Mouse (Mus musculus) stomach, embryonic 14.5 days (tissue): ENCODE results near the gene Ttc17. TPM values are rescaled to one million over a fixed set of nuclear protein-coding genes. Genes with fewer than 3 reads are reported as not detected.

ENCODE experiments used
- ATAC-seq: fragments of 200-750 bp; cut with Nextera tagmentation; 2 replicates; pipeline ENCODE4 v1.8.0; 2017; ENCODE audit warnings: low read depth, moderate TSS enrichment; ENCODE audit not compliant: insufficient number of reproducible peaks, insufficient read depth, low FRiP score
- H3K27ac ChIP-seq: fragments of 300-500 bp; sonication (generic); 2 replicates; pipeline ENCODE4 v1.5.1; 2014; ENCODE audit warnings: mild to moderate bottlenecking, low read length, moderate library complexity, mixed read lengths
- H3K27me3 ChIP-seq: fragments of 300-500 bp; sonication (generic); 2 replicates; pipeline ENCODE4 v1.6.1; 2014; ENCODE audit warnings: low read length, control low read depth, mixed read lengths; ENCODE audit not compliant: control insufficient read depth, insufficient read depth
- H3K36me3 ChIP-seq: fragments of 300-500 bp; sonication (generic); 2 replicates; pipeline ENCODE4 v1.6.1; 2014; ENCODE audit warnings: mild to moderate bottlenecking, control low read depth, low read length, moderate library complexity, mixed read lengths; ENCODE audit not compliant: control insufficient read depth, insufficient read depth
- H3K4me1 ChIP-seq: fragments of 300-500 bp; sonication (generic); 2 replicates; pipeline ENCODE4 v1.6.1; 2014; ENCODE audit warnings: low read length, control low read depth, mixed read lengths; ENCODE audit not compliant: control insufficient read depth, insufficient read depth
- H3K4me2 ChIP-seq: fragments of 300-500 bp; sonication (generic); replicated peaks from 2 replicates; pipeline ENCODE4 v1.6.1; 2014; ENCODE audit warnings: low read depth, low read length, control low read depth
- H3K4me3 ChIP-seq: fragments of 300-500 bp; sonication (generic); 2 replicates; pipeline ENCODE4 v1.5.1; 2014; ENCODE audit warnings: low read depth, low read length, control low read depth
- H3K9ac ChIP-seq: fragments of 300-500 bp; sonication (generic); replicated peaks from 2 replicates; pipeline ENCODE4 v1.6.1; 2014; ENCODE audit warnings: low read depth, mild to moderate bottlenecking, control low read depth, low read length, moderate library complexity, mixed read lengths
- H3K9me3 ChIP-seq: fragments of 300-500 bp; sonication (generic); 2 replicates; pipeline ENCODE4 v1.6.1; 2016; ENCODE audit warnings: low read depth, low read length, control low read depth; ENCODE audit not compliant: control insufficient read depth
- WGBS: fragments of 180-500 bp; shearing (Covaris S2); extraction: QIAGEN DNeasy Blood & Tissue Kit; methylation state at CpG from one replicate; pipeline ENCODE4 v1.1.7; 2014; 5-methylcytosine and 5-hydroxymethylcytosine counted together
- polyA plus RNA-seq: library from polyadenylated mRNA; unstranded; fragments of >200 nt; fragmentation: Nextera tagmentation; extraction: Ambion mirVana; gene quantifications from 2 replicates; pipeline ENCODE4 v1.2.1, GENCODE M21; 2014

Gene Ttc17
- polyA plus RNA-seq, 1 experiment from 2014 or later, result 18.8 TPM

DNA sequence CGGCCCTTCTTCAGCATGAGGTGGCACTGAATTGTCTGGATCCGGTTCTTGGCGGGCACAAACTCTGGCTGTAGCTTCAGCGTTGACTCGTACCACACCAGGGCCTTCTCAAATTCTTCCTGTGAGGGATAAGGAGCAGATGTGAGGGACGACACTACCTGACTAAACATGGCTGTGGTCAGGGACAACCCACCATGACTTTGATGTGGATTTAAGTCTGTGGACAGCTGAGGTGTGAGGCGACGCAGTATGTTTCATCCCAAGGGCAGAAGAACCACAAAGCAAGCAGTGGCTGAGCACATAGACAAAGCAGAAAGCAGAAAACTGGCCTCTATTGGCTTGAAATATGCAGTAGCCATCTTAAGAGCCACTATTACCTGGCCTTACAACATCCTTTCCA, 104.7 kb downstream of the Ttc17 start:
- Histone ChIP-seq H3K27me3 (no peaks in the 10 kb centered on the region), H3K9me3 (peaks cover 5% of the 10 kb centered on the region), H3K9ac (no peak overlapping the region), H3K27ac (no peak overlapping the region), H3K36me3 (peaks cover 12% of the 10 kb centered on the region; the same call in 1 of the 2 replicates), H3K4me2 (no peak overlapping the region), H3K4me1 (no peaks in the 10 kb centered on the region), H3K4me3 (no peak overlapping the region)
- ATAC-seq, result no peak
- WGBS, result 91% methylated on average over 8 of the region's 8 CpGs

GRCm38 (mm10) chr2:94297467-94297866, 109.0 kb downstream of the Ttc17 start:
- Histone ChIP-seq H3K4me2 (no peak overlapping the region), H3K4me3 (no peak overlapping the region), H3K4me1 (no peaks in the 10 kb centered on the region), H3K9me3 (peaks cover 5% of the 10 kb centered on the region), H3K36me3 (peaks cover 12% of the 10 kb centered on the region; the same call in 1 of the 2 replicates), H3K27ac (no peak overlapping the region), H3K27me3 (no peaks in the 10 kb centered on the region), H3K9ac (no peak overlapping the region)
- 63% methylated on average over 3 of the region's 3 CpGs for WGBS
- no peak for ATAC-seq

DNA sequence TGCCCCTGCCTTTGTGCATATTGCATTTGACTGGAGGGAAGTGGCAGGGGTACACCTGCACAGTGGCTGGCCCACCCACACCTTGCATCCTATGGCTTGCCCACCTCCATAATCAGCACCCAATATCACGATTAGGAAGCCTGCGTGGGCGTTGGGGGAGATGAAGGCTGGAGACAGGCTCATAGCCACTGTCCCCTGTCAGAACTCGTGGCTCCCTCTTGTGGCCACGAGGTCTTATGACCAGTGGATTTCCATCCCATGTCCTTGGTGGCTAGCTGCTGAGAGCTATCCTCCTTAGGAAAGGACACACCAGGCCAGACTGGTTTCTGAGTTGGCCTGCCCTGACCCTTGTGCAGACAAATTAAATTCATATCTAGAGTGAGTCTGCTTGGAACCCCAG, 116.0 kb downstream of the Ttc17 start:
- Histone ChIP-seq H3K4me1 (peaks cover 11% of the 10 kb centered on the region), H3K4me2 (no peak overlapping the region), H3K9ac (no peak overlapping the region), H3K9me3 (no peaks in the 10 kb centered on the region), H3K27me3 (no peaks in the 10 kb centered on the region), H3K27ac (no peak overlapping the region), H3K36me3 (no peaks in the 10 kb centered on the region), H3K4me3 (no peak overlapping the region)
- WGBS, result 2% methylated on average over 5 of the region's 5 CpGs
- ATAC-seq, result no peak

DNA sequence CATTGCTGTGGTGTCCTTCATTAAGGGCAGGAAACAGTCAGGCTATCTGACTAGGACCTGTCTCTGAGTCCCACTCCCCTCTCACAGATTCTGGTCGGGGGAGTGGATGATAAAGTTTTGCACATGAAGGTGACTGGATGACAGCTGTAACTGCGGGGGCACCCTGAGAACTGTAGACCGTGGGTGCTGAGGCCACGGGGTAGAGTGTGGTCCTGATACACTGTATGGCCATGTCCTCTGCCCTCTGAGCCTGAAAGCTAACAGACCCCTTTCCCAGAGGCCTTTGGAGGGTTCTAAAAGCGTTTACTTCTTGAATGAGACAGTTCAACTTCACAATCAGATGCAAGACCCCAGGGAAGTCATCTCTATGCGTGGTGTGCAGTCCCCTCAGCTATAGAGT, 116.8 kb downstream of the Ttc17 start:
- no peaks in the 10 kb centered on the region for H3K9me3 ChIP-seq
- H3K27me3 ChIP-seq, result no peaks in the 10 kb centered on the region
- no peak for ATAC-seq
- WGBS, result 64% methylated on average over 6 of the region's 6 CpGs
- H3K4me3 ChIP-seq, result no peak overlapping the region
- H3K4me1 ChIP-seq, result peaks cover 11% of the 10 kb centered on the region
- H3K4me2 ChIP-seq, result no peak overlapping the region
- H3K27ac ChIP-seq, result no peak overlapping the region
- no peaks in the 10 kb centered on the region for H3K36me3 ChIP-seq
- H3K9ac ChIP-seq, result no peak overlapping the region

DNA sequence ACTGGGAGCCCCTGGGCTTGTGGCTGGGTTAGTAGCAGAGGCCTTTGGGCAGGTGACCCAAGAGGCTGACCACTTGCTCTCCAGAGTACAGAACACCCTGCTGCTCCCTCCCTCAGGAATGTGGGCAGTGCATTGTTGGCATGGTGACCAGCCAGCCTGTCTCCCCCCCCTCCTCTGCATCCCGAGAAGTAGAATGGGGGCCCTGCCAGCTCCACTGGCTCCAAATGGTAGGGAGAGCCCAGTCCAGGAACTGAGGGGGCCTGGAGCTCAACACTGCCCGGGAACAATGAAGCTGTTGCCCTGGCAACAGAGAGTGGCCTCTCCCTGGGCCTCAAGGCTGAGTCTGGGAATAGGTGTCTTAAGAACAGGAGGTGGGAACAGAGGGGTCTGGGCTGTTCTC, 117.3 kb downstream of the Ttc17 start:
- no peak overlapping the region for H3K9ac ChIP-seq
- no peaks in the 10 kb centered on the region for H3K36me3 ChIP-seq
- WGBS, result 6% methylated on average over 2 of the region's 2 CpGs
- no peak overlapping the region for H3K27ac ChIP-seq
- H3K4me1 ChIP-seq, result peaks cover 11% of the 10 kb centered on the region
- no peaks in the 10 kb centered on the region for H3K27me3 ChIP-seq
- H3K4me3 ChIP-seq, result no peak overlapping the region
- H3K4me2 ChIP-seq, result no peak overlapping the region
- H3K9me3 ChIP-seq, result no peaks in the 10 kb centered on the region
- peak; percentile 60 for ATAC-seq

DNA sequence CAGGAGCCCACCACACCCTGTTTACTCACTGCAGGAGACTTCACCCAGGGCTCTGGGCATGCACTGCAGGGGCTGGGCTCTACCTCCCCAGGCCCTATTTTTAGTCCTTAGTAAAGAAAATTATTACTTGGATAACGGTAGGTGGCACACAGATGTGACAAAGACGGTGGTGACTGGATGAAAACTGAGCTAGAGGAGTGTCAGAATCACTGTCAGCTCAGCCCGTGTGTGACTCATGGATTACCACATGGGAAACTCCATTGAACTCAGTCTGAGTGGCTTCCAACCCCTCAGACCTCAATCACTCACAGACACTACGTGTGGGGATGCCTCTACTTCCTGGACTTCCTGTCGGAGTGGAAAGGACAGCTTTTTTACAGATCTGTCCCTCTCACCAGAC, 118.4 kb downstream of the Ttc17 start:
- H3K36me3 ChIP-seq, result no peaks in the 10 kb centered on the region
- H3K27me3 ChIP-seq, result no peaks in the 10 kb centered on the region
- no peak for ATAC-seq
- no peak overlapping the region for H3K9ac ChIP-seq
- H3K9me3 ChIP-seq, result no peaks in the 10 kb centered on the region
- WGBS, result 45% methylated on average over 5 of the region's 5 CpGs
- no peak overlapping the region for H3K4me2 ChIP-seq
- no peak overlapping the region for H3K27ac ChIP-seq
- no peak overlapping the region for H3K4me3 ChIP-seq
- H3K4me1 ChIP-seq, result peaks cover 11% of the 10 kb centered on the region

DNA sequence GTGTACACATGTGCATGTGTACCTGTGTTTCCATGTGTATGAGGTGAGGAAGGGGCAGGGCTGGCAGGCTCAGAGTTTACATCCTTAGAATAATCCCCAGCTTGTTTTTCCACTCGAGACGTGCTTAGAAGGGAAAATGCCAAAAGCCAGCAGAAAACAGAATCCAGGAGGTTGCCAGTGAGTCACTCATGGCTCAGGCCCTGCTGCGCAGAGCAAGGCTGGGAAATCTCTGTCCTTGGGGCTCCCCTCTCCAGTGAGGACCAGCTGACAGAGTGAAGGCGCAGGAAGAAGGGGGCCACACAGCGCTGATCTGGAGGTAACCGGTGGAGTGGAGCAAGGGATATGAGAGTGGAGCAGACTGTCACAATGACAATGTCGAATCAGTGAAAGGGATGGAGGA, 119.1 kb downstream of the Ttc17 start:
- peaks cover 11% of the 10 kb centered on the region for H3K4me1 ChIP-seq
- H3K9ac ChIP-seq, result no peak overlapping the region
- 70% methylated on average over 7 of the region's 7 CpGs for WGBS
- ATAC-seq, result no peak
- H3K27ac ChIP-seq, result no peak overlapping the region
- H3K9me3 ChIP-seq, result no peaks in the 10 kb centered on the region
- H3K4me3 ChIP-seq, result no peak overlapping the region
- no peak overlapping the region for H3K4me2 ChIP-seq
- H3K27me3 ChIP-seq, result no peaks in the 10 kb centered on the region
- no peaks in the 10 kb centered on the region for H3K36me3 ChIP-seq

DNA sequence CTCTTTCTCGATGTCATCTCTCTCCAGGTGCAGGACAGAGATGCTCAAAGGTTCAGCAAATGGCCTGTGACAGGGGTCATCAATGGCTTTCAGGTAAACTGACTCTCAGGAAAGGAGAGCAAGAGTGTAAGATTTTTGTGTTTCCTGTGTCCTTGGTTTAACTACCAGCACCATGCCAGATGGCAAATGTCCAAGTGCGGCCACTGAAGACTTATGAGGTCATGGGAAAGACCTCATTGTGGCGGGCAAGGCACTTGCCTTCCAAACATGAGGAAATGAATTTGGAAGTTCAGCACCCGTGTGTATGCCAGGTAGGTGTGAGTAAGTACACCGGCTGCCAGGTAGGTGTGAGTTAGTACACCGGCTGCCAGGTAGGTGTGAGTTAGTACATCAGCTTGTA, 123.0 kb downstream of the Ttc17 start:
- no peaks in the 10 kb centered on the region for H3K4me1 ChIP-seq
- no peaks in the 10 kb centered on the region for H3K9me3 ChIP-seq
- no peak overlapping the region for H3K9ac ChIP-seq
- no peak overlapping the region for H3K4me3 ChIP-seq
- 70% methylated on average over 6 of the region's 6 CpGs for WGBS
- ATAC-seq, result no peak
- H3K4me2 ChIP-seq, result no peak overlapping the region
- no peaks in the 10 kb centered on the region for H3K36me3 ChIP-seq
- no peaks in the 10 kb centered on the region for H3K27me3 ChIP-seq
- no peak overlapping the region for H3K27ac ChIP-seq

DNA sequence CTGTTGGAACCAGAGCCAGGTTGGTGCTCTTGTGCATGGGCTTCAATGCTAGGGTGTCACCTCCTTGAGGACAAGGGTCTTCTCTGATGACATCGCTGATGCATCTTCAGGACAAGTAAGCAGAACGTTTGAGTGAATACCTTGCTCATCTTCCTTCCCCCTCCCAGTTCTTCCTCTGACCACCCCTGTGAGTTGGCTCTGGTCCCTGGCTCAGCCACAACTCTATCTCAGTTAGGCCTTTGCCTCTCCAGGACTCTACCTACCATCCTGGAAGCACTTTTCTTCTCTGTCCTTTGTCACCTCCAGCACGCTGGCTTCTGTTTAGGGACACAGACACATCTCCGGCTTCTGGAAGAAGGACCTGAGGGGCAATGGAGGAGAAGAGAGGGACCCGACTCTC, 126.9 kb downstream of the Ttc17 start:
- H3K4me2 ChIP-seq, result no peak overlapping the region
- no peak overlapping the region for H3K9ac ChIP-seq
- no peaks in the 10 kb centered on the region for H3K9me3 ChIP-seq
- no peak overlapping the region for H3K27ac ChIP-seq
- no peak overlapping the region for H3K4me3 ChIP-seq
- no peaks in the 10 kb centered on the region for H3K4me1 ChIP-seq
- no peak for ATAC-seq
- no peaks in the 10 kb centered on the region for H3K36me3 ChIP-seq
- WGBS, result 72% methylated on average over 5 of the region's 5 CpGs
- no peaks in the 10 kb centered on the region for H3K27me3 ChIP-seq
